Mouse (Mus musculus) heart, postnatal 36 days (tissue): ENCODE results near the gene Chd3. TPM values are rescaled to one million over a fixed set of nuclear protein-coding genes. Genes with fewer than 3 reads are reported as not detected.
"Not testable (repeated sequence)": the region's sequence is repeated elsewhere in the genome, so short reads cannot be mapped to it uniquely, and the experiment has no call there.

Source experiments
- DNase-seq, 2 experiments: peaks; one replicate each; pipeline ENCODE4 v3.0.0; 2021 to 2022
- intact Hi-C: fragments of 180-260 bp; cut with DNase I; formaldehyde crosslinking; loops from one replicate; pipeline ENCODE4 v1.15.1; 2025
- total RNA-seq, 2 experiments: library from RNA; stranded (reverse); gene quantifications; 2 replicates each; pipeline ENCODE4 v1.2.3; 2021

Chd3 gene
- total RNA-seq, 2 experiments from 2014 or later: 21.8 to 22.8 TPM

- intact Hi-C loops: loop anchor here (5.0 kb wide), 2 partner anchors 55 to 60 kb away; no protein-coding TSS in a partner anchor
These were observed 37.2 kb downstream of the Chd3 start for GRCm38 (mm10) chr11:69331929-69332405.

GRCm38 (mm10) chr11:69331152-69331551, 38.1 kb downstream of the Chd3 start:
- intact Hi-C loops: loop anchor here (5.0 kb wide), 2 partner anchors 56 to 59 kb away; no protein-coding TSS in a partner anchor
- DNase-seq: no peak

More at GRCm38 (mm10) chr11:69331929-69332405, 37.2 kb downstream of the Chd3 start:
- DNase-seq: peak; percentile 66 to 69

- intact Hi-C loops: no loop called here
- no peak for DNase-seq
These were observed 40.7 kb downstream of the Chd3 start for GRCm38 (mm10) chr11:69328517-69328916.

- intact Hi-C loops: loop anchor here (2.0 kb wide), 1 partner anchor 41 kb away; the partner anchor contains the start of gene Chd3
- DNase-seq: no peak
These were observed 41.6 kb downstream of the Chd3 start for GRCm38 (mm10) chr11:69327648-69328047.

GRCm38 (mm10) chr11:69327157-69327442, 42.1 kb downstream of the Chd3 start:
- DNase-seq: no peak
- intact Hi-C loops: loop anchor here (2.0 kb wide), 1 partner anchor 42 kb away; the partner anchor contains the start of gene Chd3

- intact Hi-C loops: loop anchor here (2.0 kb wide), 1 partner anchor 42 kb away; the partner anchor contains the start of gene Chd3
- no peak for DNase-seq
These were observed 42.6 kb downstream of the Chd3 start for GRCm38 (mm10) chr11:69326408-69327156.

GRCm38 (mm10) chr11:69325628-69326407, 43.4 kb downstream of the Chd3 start, which contains the start of gene Kcnab3:
Gene Kcnab3 (plus strand): TSS chr11:69326258.
- intact Hi-C loops: loop anchor here (2.0 kb wide), 1 partner anchor 43 kb away; the partner anchor contains the start of gene Chd3
- peak; percentile 84 for DNase-seq

GRCm38 (mm10) chr11:69324749-69325148, 44.5 kb downstream of the Chd3 start:
- intact Hi-C loops: no loop called here
- no peak for DNase-seq

- peak; percentile 97 to 98 for DNase-seq
- intact Hi-C loops: no loop called here
These were observed 45.5 kb downstream of the Chd3 start, which contains the start of the genes Cntrob and Trappc1 for GRCm38 (mm10) chr11:69323667-69324111. Gene Cntrob (minus strand): TSS chr11:69323775. Gene Trappc1 (plus strand): TSS chr11:69323980.

GRCm38 (mm10) chr11:69322693-69323471, 46.3 kb downstream of the Chd3 start:
- intact Hi-C loops: no loop called here
- DNase-seq: no peak

- intact Hi-C loops: no loop called here
- DNase-seq: no peak
These were observed 47.2 kb downstream of the Chd3 start for GRCm38 (mm10) chr11:69322010-69322409.

GRCm38 (mm10) chr11:69321580-69321979, 47.6 kb downstream of the Chd3 start:
- DNase-seq: no peak
- intact Hi-C loops: no loop called here

- DNase-seq, intact Hi-C loops: not testable (repeated sequence)
These were observed 51.2 kb downstream of the Chd3 start for GRCm38 (mm10) chr11:69318000-69318399.

GRCm38 (mm10) chr11:69316361-69316760, 52.8 kb downstream of the Chd3 start:
- intact Hi-C loops: no loop called here
- DNase-seq: no peak

- intact Hi-C loops: no loop called here
- peak in 1 of 2 experiments; percentile 18 for DNase-seq
These were observed 57.9 kb downstream of the Chd3 start for GRCm38 (mm10) chr11:69311266-69311665.

GRCm38 (mm10) chr11:69306039-69306438, 63.2 kb downstream of the Chd3 start:
- intact Hi-C loops: no loop called here
- no peak for DNase-seq

GRCm38 (mm10) chr11:69305291-69305690, 63.9 kb downstream of the Chd3 start:
- intact Hi-C loops: no loop called here
- DNase-seq: no peak

GRCm38 (mm10) chr11:69302817-69303216, 66.4 kb downstream of the Chd3 start:
- DNase-seq: no peak
- intact Hi-C loops: no loop called here

GRCm38 (mm10) chr11:69298231-69298630, 71.0 kb downstream of the Chd3 start:
- DNase-seq: no peak

GRCm38 (mm10) chr11:69297799-69298198, 71.4 kb downstream of the Chd3 start:
- intact Hi-C loops: no loop called here
- DNase-seq: no peak

More at GRCm38 (mm10) chr11:69298231-69298630, 71.0 kb downstream of the Chd3 start:
- intact Hi-C loops: no loop called here
